Mouse (Mus musculus) midbrain, embryonic 15.5 days (tissue): Measurements from ENCODE around the gene Cilp. TPM values are rescaled to one million over a fixed set of nuclear protein-coding genes. Genes with fewer than 3 reads are reported as not detected.
"Not testable (repeated sequence)": the region's sequence is repeated elsewhere in the genome, so short reads cannot be mapped to it uniquely, and the experiment has no call there.

Experiments used
- ATAC-seq: fragments of 200-750 bp; cut with Nextera tagmentation; replicated peaks from 2 replicates; pipeline ENCODE4 v1.8.0; 2017; ENCODE audit warnings: moderate TSS enrichment
- H3K27ac ChIP-seq: fragments of 300-500 bp; sonication (generic); 2 replicates; pipeline ENCODE4 v1.5.1; 2015; ENCODE audit warnings: mild to moderate bottlenecking, inconsistent platforms
- H3K27me3 ChIP-seq: fragments of 300-500 bp; sonication (generic); replicated peaks from 2 replicates; pipeline ENCODE4 v1.6.1; 2015; ENCODE audit warnings: inconsistent platforms
- H3K36me3 ChIP-seq: fragments of 300-500 bp; sonication (generic); replicated peaks from 2 replicates; pipeline ENCODE4 v1.6.1; 2015; ENCODE audit warnings: inconsistent platforms
- H3K4me1 ChIP-seq: fragments of 300-500 bp; sonication (generic); 2 replicates; pipeline ENCODE4 v1.6.1; 2015; ENCODE audit warnings: inconsistent platforms
- H3K4me2 ChIP-seq: fragments of 300-500 bp; sonication (generic); 2 replicates; pipeline ENCODE4 v1.6.1; 2015; ENCODE audit warnings: inconsistent platforms, mild to moderate bottlenecking, moderate library complexity
- H3K4me3 ChIP-seq: fragments of 300-500 bp; sonication (generic); 2 replicates; pipeline ENCODE4 v1.5.1; 2015; ENCODE audit warnings: mild to moderate bottlenecking, inconsistent platforms
- H3K9ac ChIP-seq: fragments of 300-500 bp; sonication (generic); 2 replicates; pipeline ENCODE4 v1.6.1; 2015; ENCODE audit warnings: mild to moderate bottlenecking, inconsistent platforms
- H3K9me3 ChIP-seq: fragments of 300-500 bp; sonication (generic); 2 replicates; pipeline ENCODE4 v1.6.1; 2016; ENCODE audit warnings: inconsistent platforms
- WGBS: fragments of 180-500 bp; shearing (Covaris S2); methylation state at CpG from one replicate; pipeline ENCODE4 v1.1.7; 2015; ENCODE audit warnings: mixed read lengths; 5-methylcytosine and 5-hydroxymethylcytosine counted together
- polyA plus RNA-seq: library from polyadenylated mRNA; unstranded; fragments of >200 nt; fragmentation: Nextera tagmentation; extraction: Ambion mirVana; gene quantifications from 2 replicates; pipeline ENCODE4 v1.2.1, GENCODE M21; 2015

The Cilp gene
- polyA plus RNA-seq, 1 experiment from 2014 or later, result 0.26 TPM

DNA sequence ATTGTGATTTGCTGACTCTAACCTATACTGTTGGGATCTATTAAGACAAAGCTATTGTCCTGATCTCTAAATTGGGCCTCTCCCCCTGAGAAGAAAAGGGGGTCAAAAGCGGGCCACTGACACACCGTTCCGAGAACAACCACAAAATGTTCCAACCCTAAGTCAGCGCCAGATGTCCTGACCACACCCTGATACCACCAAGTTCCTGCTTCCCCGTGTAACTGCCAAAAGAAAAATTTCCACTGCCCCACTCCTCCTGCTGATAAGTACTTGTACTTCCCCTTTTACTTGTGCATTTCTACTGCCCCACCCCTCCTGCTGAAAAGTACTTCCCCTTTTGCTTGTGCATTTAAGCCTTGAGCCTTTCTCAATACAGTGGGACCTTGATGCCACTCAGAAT lies 23.3 kb downstream of the Cilp start:
- H3K9me3 ChIP-seq, H3K27me3 ChIP-seq, ATAC-seq, H3K4me1 ChIP-seq, H3K9ac ChIP-seq, H3K36me3 ChIP-seq, H3K4me3 ChIP-seq, H3K27ac ChIP-seq, H3K4me2 ChIP-seq: not testable (repeated sequence)
- WGBS, result 87% methylated on average over 5 of the region's 5 CpGs

GRCm38 (mm10) chr9:65289988-65290387 lies 25.0 kb downstream of the Cilp start:
- Histone ChIP-seq H3K4me3 (no peak overlapping the region), H3K4me2 (no peak overlapping the region), H3K4me1 (peaks cover 10% of the 10 kb centered on the region), H3K36me3 (no peaks in the 10 kb centered on the region), H3K9ac (no peak overlapping the region), H3K27me3 (no peaks in the 10 kb centered on the region), H3K27ac (no peak overlapping the region), H3K9me3 (no peaks in the 10 kb centered on the region)
- ATAC-seq, result no peak
- 89% methylated on average over 4 of the region's 4 CpGs for WGBS

- Histone ChIP-seq H3K9me3 (no peaks in the 10 kb centered on the region), H3K9ac (no peak overlapping the region), H3K4me1 (peaks cover 26% of the 10 kb centered on the region), H3K27me3 (no peaks in the 10 kb centered on the region), H3K36me3 (no peaks in the 10 kb centered on the region; the same call in 1 of the 2 replicates), H3K4me3 (no peak overlapping the region), H3K27ac (no peak overlapping the region), H3K4me2 (no peak overlapping the region)
- ATAC-seq, result no peak
- 96% methylated on average over 3 of the region's 3 CpGs for WGBS
Measured at GRCm38 (mm10) chr9:65292421-65292820, 27.4 kb downstream of the Cilp start.

GRCm38 (mm10) chr9:65293119-65293518 lies 28.1 kb downstream of the Cilp start:
- 39% methylated on average over 5 of the region's 5 CpGs for WGBS
- Histone ChIP-seq H3K4me1 (peaks cover 26% of the 10 kb centered on the region), H3K4me3 (peak overlapping the region; percentile 85), H3K27ac (peak overlapping the region; percentile 63; the same call in 1 of the 2 replicates), H3K9ac (peak overlapping the region; percentile 48; the same call in 1 of the 2 replicates), H3K4me2 (peak overlapping the region; percentile 63), H3K27me3 (no peaks in the 10 kb centered on the region), H3K9me3 (no peaks in the 10 kb centered on the region), H3K36me3 (no peaks in the 10 kb centered on the region; the same call in 1 of the 2 replicates)
- no peak for ATAC-seq

DNA sequence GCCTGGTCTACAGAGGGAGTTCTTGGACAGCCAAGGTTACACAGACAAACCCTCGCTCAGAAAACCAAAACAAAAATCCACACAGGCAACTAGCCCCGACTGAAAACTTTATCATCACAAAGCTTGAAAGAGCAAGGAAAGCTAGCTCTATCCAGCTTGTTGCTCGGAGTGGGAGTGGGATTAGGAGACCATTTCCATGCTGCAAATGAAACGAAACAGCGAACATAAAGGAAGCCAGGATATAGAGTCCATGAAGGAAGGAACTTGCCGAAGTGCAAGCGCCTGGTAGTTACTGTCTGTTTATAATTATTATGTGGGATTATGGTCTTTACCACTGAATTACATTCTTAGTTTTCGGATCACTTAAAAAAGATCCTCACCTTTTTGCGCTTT lies 28.6 kb downstream of the Cilp start:
- Histone ChIP-seq H3K27ac (peak overlapping the region; percentile 63), H3K27me3 (no peaks in the 10 kb centered on the region), H3K9ac (peak overlapping the region; percentile 48), H3K36me3 (no peaks in the 10 kb centered on the region; the same call in 1 of the 2 replicates), H3K4me3 (peak overlapping the region; percentile 85), H3K9me3 (no peaks in the 10 kb centered on the region), H3K4me2 (peak overlapping the region; percentile 63), H3K4me1 (peaks cover 26% of the 10 kb centered on the region)
- peak; percentile 40; the same call in 1 of the 2 replicates for ATAC-seq
- under 1% methylated on average over 9 of the region's 9 CpGs for WGBS

- Histone ChIP-seq H3K36me3 (no peaks in the 10 kb centered on the region; the same call in 1 of the 2 replicates), H3K9me3 (no peaks in the 10 kb centered on the region), H3K4me1 (peaks cover 26% of the 10 kb centered on the region), H3K4me2 (peak within 1 kb of the TSS; percentile 94), H3K27me3 (no peaks in the 10 kb centered on the region), H3K4me3 (peak within 1 kb of the TSS; percentile 85), H3K9ac (peak within 1 kb of the TSS; percentile 90), H3K27ac (peak within 1 kb of the TSS; percentile 88)
- peak; percentile 97 for ATAC-seq
- under 1% methylated on average over 69 of the region's 71 CpGs for WGBS
Measured at GRCm38 (mm10) chr9:65293973-65294715, 29.2 kb downstream of the Cilp start, which contains the start of gene Clpx. Clpx (plus strand) TSS chr9:65294260.

- no peak; the same call in 1 of the 2 replicates for ATAC-seq
- peaks cover 26% of the 10 kb centered on the region for H3K4me1 ChIP-seq
Measured at GRCm38 (mm10) chr9:65294716-65295378, 29.9 kb downstream of the Cilp start.

DNA sequence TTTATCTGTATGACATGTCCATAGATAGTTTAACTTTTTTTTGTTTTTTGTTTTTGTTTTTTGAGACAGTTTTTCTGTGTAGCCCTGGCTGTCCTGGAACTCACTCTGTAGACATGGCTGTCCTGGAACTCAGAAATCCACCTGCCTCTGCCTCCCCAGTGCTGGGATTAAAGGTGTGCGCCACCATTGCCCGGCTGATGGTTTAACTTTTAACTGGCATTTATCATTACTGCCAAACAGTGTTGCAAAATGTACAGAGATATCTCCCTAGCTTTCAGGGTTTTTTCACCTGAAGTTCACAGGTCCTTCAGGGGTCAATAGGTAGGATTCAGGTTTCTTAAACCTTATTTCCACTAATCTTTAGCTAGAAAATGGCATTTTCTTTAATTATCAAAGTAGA lies 32.1 kb downstream of the Cilp start:
- H3K36me3 ChIP-seq, result peaks cover 4% of the 10 kb centered on the region; the same call in 1 of the 2 replicates
- ATAC-seq, result no peak
- H3K4me1 ChIP-seq, result peaks cover 26% of the 10 kb centered on the region
- no peak overlapping the region for H3K4me3 ChIP-seq
- no peaks in the 10 kb centered on the region for H3K27me3 ChIP-seq
- no peak overlapping the region for H3K4me2 ChIP-seq
- H3K27ac ChIP-seq, result no peak overlapping the region
- H3K9me3 ChIP-seq, result no peaks in the 10 kb centered on the region
- H3K9ac ChIP-seq, result no peak overlapping the region
- 100% methylated on average over 2 of the region's 2 CpGs for WGBS

More at GRCm38 (mm10) chr9:65294716-65295378, 29.9 kb downstream of the Cilp start:
- Histone ChIP-seq H3K4me2 (peak overlapping the region; percentile 94), H3K36me3 (peaks cover 3% of the 10 kb centered on the region; the same call in 1 of the 2 replicates), H3K27me3 (no peaks in the 10 kb centered on the region), H3K27ac (peak overlapping the region; percentile 88), H3K9ac (peak overlapping the region; percentile 90), H3K4me3 (peak overlapping the region; percentile 85), H3K9me3 (no peaks in the 10 kb centered on the region)
- WGBS, result 3% methylated on average over 28 of the region's 28 CpGs

DNA sequence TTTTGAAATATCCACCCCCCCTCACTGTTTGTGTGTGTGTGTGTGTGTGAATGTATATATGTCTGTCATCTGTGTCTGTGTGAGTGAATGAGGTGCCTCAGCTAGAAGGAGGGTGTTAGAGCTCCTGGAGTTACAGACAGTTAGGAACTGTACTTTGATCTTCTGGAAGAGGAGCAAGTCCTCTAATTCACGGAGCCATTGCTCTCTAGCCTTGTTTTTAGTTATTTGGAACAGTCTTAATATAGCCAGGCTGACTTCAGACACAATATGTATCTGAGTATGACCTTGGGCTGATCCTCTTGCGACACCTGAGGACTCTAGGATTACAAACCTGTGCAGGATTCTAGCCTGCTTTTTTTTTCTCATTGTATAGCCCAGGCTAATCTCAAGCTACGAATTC lies 33.8 kb downstream of the Cilp start:
- Histone ChIP-seq H3K4me3 (no peak overlapping the region), H3K9ac (no peak overlapping the region), H3K4me2 (no peak overlapping the region), H3K27ac (no peak overlapping the region), H3K36me3 (peaks cover 18% of the 10 kb centered on the region), H3K9me3 (no peaks in the 10 kb centered on the region), H3K4me1 (peaks cover 19% of the 10 kb centered on the region), H3K27me3 (no peaks in the 10 kb centered on the region)
- ATAC-seq, result no peak
- 84% methylated on average over 3 of the region's 3 CpGs for WGBS

DNA sequence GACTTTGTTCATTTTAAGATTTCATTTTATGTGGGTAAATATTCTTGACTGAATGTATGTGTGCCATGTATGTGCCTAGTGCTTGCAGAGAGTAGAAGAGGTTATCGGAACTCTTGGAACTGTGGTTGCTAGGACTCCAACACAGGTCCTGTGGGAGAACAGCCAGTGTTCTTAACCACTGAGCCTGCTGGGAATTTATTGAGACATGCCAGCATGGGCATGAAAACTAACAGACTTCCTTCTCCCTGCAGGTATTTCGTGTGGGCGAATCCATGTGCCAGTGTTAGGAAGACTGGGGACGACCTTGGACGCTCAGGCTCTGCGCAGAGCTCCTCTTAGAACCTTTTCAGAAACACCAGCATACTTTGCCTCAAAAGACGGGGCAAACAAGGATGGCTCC lies 34.7 kb downstream of the Cilp start:
- WGBS, result 99% methylated on average over 7 of the region's 7 CpGs
- no peak for ATAC-seq
- peaks cover 18% of the 10 kb centered on the region for H3K36me3 ChIP-seq

GRCm38 (mm10) chr9:65302327-65302983 lies 37.5 kb downstream of the Cilp start:
- Histone ChIP-seq H3K4me3 (no peak overlapping the region), H3K9me3 (no peaks in the 10 kb centered on the region), H3K4me2 (no peak overlapping the region), H3K9ac (no peak overlapping the region), H3K4me1 (no peaks in the 10 kb centered on the region), H3K36me3 (peaks cover 18% of the 10 kb centered on the region), H3K27ac (no peak overlapping the region), H3K27me3 (no peaks in the 10 kb centered on the region)
- ATAC-seq, result no peak
- WGBS, result 94% methylated on average over 4 of the region's 4 CpGs

More for the DNA sequence above, 34.7 kb downstream of the Cilp start:
- Histone ChIP-seq H3K4me2 (no peak overlapping the region), H3K27me3 (no peaks in the 10 kb centered on the region), H3K27ac (no peak overlapping the region), H3K9ac (no peak overlapping the region), H3K4me3 (no peak overlapping the region), H3K4me1 (peaks cover 19% of the 10 kb centered on the region), H3K9me3 (no peaks in the 10 kb centered on the region)

DNA sequence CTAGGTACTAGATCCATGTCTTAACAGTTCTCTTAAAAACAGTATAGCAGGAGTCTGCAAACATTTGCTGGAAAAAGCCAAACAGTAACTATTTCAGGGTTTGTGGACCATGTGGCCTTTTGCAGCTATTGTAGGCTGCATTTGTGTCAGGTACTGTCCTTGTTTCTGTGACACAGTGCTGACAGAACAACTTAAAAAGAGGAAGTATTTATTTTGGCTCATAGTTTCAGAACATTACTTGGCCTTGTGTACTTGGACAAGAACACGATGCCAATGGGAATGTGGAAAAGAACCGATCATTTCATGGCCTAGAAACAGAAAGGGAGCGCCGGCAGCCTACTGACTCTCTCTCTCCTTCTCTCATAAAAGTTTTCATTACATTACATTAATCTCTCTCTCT lies 38.6 kb downstream of the Cilp start:
- Histone ChIP-seq H3K4me3 (no peak overlapping the region), H3K27ac (no peak overlapping the region), H3K36me3 (peaks cover 22% of the 10 kb centered on the region), H3K4me2 (no peak overlapping the region), H3K9ac (no peak overlapping the region), H3K4me1 (no peaks in the 10 kb centered on the region), H3K9me3 (no peaks in the 10 kb centered on the region), H3K27me3 (no peaks in the 10 kb centered on the region)
- no peak for ATAC-seq
- WGBS, result 89% methylated on average over 4 of the region's 4 CpGs
